Comparison of ENCODE assay signal across 9 mouse cellular contexts in genomic region chr1:91962256-91962655, GRCm38 (mm10).
DNase-seq lines count a peak whose midpoint lies in the region; ATAC-seq lines count a peak whose summit lies in the region.
"Had no signal": no experiment of that assay in that cellular context is flagged by ENCODE, and none has a peak within 500 bp of the region (broad histone marks: within the 10 kb centered on the region; RNA-seq: fewer than 3 reads in every experiment).

No protein-coding gene starts in this region.

- peak; percentile 36 for DNase-seq in layer of hippocampus, adult 9-11 months
- DNase-seq in layer of hippocampus, postnatal 14 days (ENCODE audit: low spot score in 2 of 2) = no peak
- peak; percentile 62 for DNase-seq in adipocyte (ENCODE audit: low spot score)
- peak; percentile 75 for DNase-seq in embryo, embryonic 10 days (ENCODE audit: low spot score)
- DNase-seq in heart, postnatal 14 days = peak; percentile 76 to 81
- peak; percentile 82 for DNase-seq in midbrain, embryonic 14.5 days
- DNase-seq in thymus, postnatal 0 days (ENCODE audit: low spot score) = peak; percentile 69

- 50% methylated on average over 1 of the region's 1 CpGs for WGBS in limb, embryonic 12.5 days
- WGBS in midbrain, embryonic 14.5 days = 7% methylated on average over 1 of the region's 1 CpGs

- H3K27ac ChIP-seq in limb, embryonic 12.5 days = peak overlapping the region; percentile 92; the same call in 1 of the 2 replicates
- H3K27ac ChIP-seq in midbrain, embryonic 14.5 days (replicated peaks; ENCODE audit: low read depth, low read length) = no peak overlapping the region
- H3K27ac ChIP-seq: stomach, embryonic 15.5 days had no signal

- ATAC-seq in limb, embryonic 12.5 days (ENCODE audit: insufficient number of reproducible peaks, insufficient read depth, low FRiP score, low TSS enrichment, low read depth) = no peak
- peak; percentile 76; the same call in 1 of the 2 replicates for ATAC-seq in midbrain, embryonic 14.5 days (ENCODE audit: low FRiP score, low TSS enrichment)

- H3K27me3 ChIP-seq in limb, embryonic 12.5 days = no peaks in the 10 kb centered on the region
- H3K27me3 ChIP-seq in midbrain, embryonic 14.5 days (ENCODE audit: control insufficient read depth, insufficient read depth, low read length) = no peaks in the 10 kb centered on the region
- H3K27me3 ChIP-seq: stomach, embryonic 15.5 days had no signal

- peaks cover 50% of the 10 kb centered on the region for H3K4me1 ChIP-seq in limb, embryonic 12.5 days (replicated peaks)
- H3K4me1 ChIP-seq in midbrain, embryonic 14.5 days (ENCODE audit: control insufficient read depth, insufficient read depth, low read length) = no peaks in the 10 kb centered on the region
- H3K4me1 ChIP-seq: stomach, embryonic 15.5 days had no signal

- intact Hi-C loops in heart, postnatal 14 days (cut with DNase I) = loop anchor here (2.0 to 5.0 kb wide), 3 partner anchors 399 to 650 kb away; no protein-coding TSS in a partner anchor

- H3K9me3 ChIP-seq in limb, embryonic 12.5 days = no peaks in the 10 kb centered on the region
- no peaks in the 10 kb centered on the region for H3K9me3 ChIP-seq in midbrain, embryonic 14.5 days (ENCODE audit: control insufficient read depth, low read length)
- H3K9me3 ChIP-seq: stomach, embryonic 15.5 days had no signal

- no peak overlapping the region for H3K9ac ChIP-seq in limb, embryonic 12.5 days (replicated peaks)
- H3K9ac ChIP-seq in midbrain, embryonic 14.5 days (replicated peaks; ENCODE audit: low read length) = no peak overlapping the region
- H3K9ac ChIP-seq: stomach, embryonic 15.5 days had no signal

- H3K4me2 ChIP-seq in limb, embryonic 12.5 days = no peak overlapping the region
- no peak overlapping the region for H3K4me2 ChIP-seq in midbrain, embryonic 14.5 days (ENCODE audit: low read length)
- H3K4me2 ChIP-seq: stomach, embryonic 15.5 days had no signal

- peaks cover 62% of the 10 kb centered on the region for H3K36me3 ChIP-seq in limb, embryonic 12.5 days
- H3K36me3 ChIP-seq in midbrain, embryonic 14.5 days (ENCODE audit: control insufficient read depth, insufficient read depth, low read length) = peaks cover 64% of the 10 kb centered on the region

- H3K4me3 ChIP-seq in limb, embryonic 12.5 days (replicated peaks) = no peak overlapping the region
- H3K4me3 ChIP-seq in midbrain, embryonic 14.5 days (replicated peaks; ENCODE audit: low read depth, low read length) = no peak overlapping the region
- H3K4me3 ChIP-seq: stomach, embryonic 15.5 days had no signal

Comparison
In these comparisons a context has a peak if more than half of its experiments do, and no peak if none do; other contexts are left out.
1. DNase-seq: peak in layer of hippocampus, adult 9-11 months (single experiment), adipocyte (single experiment), embryo, embryonic 10 days (single experiment), heart, postnatal 14 days (2 of 2), midbrain, embryonic 14.5 days (single experiment) and thymus, postnatal 0 days (single experiment); none in layer of hippocampus, postnatal 14 days (0 of 2).